Mouse (Mus musculus) midbrain, embryonic 14.5 days (tissue): ENCODE measurements around the gene Fcer1g. TPM values are rescaled to one million over a fixed set of nuclear protein-coding genes. Genes with fewer than 3 reads are reported as not detected.

Source experiments
- ATAC-seq: fragments of 200-750 bp; cut with Nextera tagmentation; 2 replicates; pipeline ENCODE4 v1.8.0; 2017; ENCODE audit warnings: moderate number of reproducible peaks, moderate library complexity; ENCODE audit not compliant: low FRiP score, low TSS enrichment
- DNase-seq: peaks from one replicate; pipeline ENCODE4 v3.0.0-alpha.2; 2015
- H3K27ac ChIP-seq: fragments of 300-500 bp; sonication (generic); replicated peaks from 2 replicates; pipeline ENCODE4 v1.5.1; 2014; ENCODE audit warnings: mild to moderate bottlenecking, low read depth, low read length, moderate library complexity
- H3K27me3 ChIP-seq: fragments of 300-500 bp; sonication (generic); 2 replicates; pipeline ENCODE4 v1.6.1; 2014; ENCODE audit warnings: low read length, control low read depth, mixed read lengths; ENCODE audit not compliant: control insufficient read depth, insufficient read depth
- H3K36me3 ChIP-seq: fragments of 300-500 bp; sonication (generic); 2 replicates; pipeline ENCODE4 v1.6.1; 2014; ENCODE audit warnings: low read length, control low read depth; ENCODE audit not compliant: control insufficient read depth, insufficient read depth
- H3K4me1 ChIP-seq: fragments of 300-500 bp; sonication (generic); 2 replicates; pipeline ENCODE4 v1.6.1; 2014; ENCODE audit warnings: mild to moderate bottlenecking, antibody characterized with exemption, low read length, control low read depth; ENCODE audit not compliant: control insufficient read depth, insufficient read depth
- H3K4me2 ChIP-seq: fragments of 300-500 bp; sonication (generic); 2 replicates; pipeline ENCODE4 v1.6.1; 2014; ENCODE audit warnings: mild to moderate bottlenecking, low read length, moderate library complexity
- H3K4me3 ChIP-seq: fragments of 300-500 bp; sonication (generic); replicated peaks from 2 replicates; pipeline ENCODE4 v1.5.1; 2014; ENCODE audit warnings: low read depth, low read length
- H3K9ac ChIP-seq: fragments of 300-500 bp; sonication (generic); replicated peaks from 2 replicates; pipeline ENCODE4 v1.6.1; 2014; ENCODE audit warnings: mild to moderate bottlenecking, low read length, moderate library complexity
- H3K9me3 ChIP-seq: fragments of 300-500 bp; sonication (generic); 2 replicates; pipeline ENCODE4 v1.6.1; 2016; ENCODE audit warnings: low read length, control low read depth, mixed read lengths; ENCODE audit not compliant: control insufficient read depth
- WGBS: fragments of 180-500 bp; shearing (Covaris S2); extraction: QIAGEN DNeasy Blood & Tissue Kit; methylation state at CpG from one replicate; pipeline ENCODE4 v1.1.7; 2014; 5-methylcytosine and 5-hydroxymethylcytosine counted together
- polyA plus RNA-seq: library from polyadenylated mRNA; unstranded; fragments of >200 nt; fragmentation: Nextera tagmentation; extraction: Ambion mirVana; gene quantifications from 2 replicates; pipeline ENCODE4 v1.2.1, GENCODE M21; 2014

Fcer1g gene
- polyA plus RNA-seq, 1 experiment from 2014 or later: 28.4 TPM

DNA sequence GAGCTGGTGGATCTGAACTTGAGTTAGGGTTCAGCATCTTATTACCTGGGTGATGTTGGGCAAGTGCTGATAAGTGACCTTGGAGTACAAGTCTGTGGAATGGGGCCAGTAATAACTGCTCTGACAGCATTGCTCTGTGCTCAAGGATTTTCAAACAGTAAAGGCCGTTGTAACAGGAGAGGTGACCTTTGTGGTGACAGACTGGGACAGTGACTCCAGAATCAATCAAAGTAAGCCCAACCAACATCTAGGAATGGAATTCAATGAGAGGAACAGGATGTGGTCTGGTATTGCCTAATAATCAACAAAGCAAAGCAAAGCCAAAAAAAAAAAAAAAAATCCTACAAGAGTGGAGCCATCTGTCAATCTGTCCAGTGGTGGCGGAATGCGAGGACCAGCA, 26.2 kb upstream of the Fcer1g start:
- 0 out of 2 replicates have a peak, but pooled peaks cover 7% of the 10 kb centered on the region for H3K4me1 ChIP-seq
- no peaks in the 10 kb centered on the region for H3K9me3 ChIP-seq
- no peak overlapping the region for H3K4me3 ChIP-seq
- no peak overlapping the region for H3K9ac ChIP-seq
- H3K27me3 ChIP-seq: no peaks in the 10 kb centered on the region
- H3K4me2 ChIP-seq: no peak overlapping the region
- no peak overlapping the region for H3K27ac ChIP-seq
- 92% methylated on average over 3 of the region's 3 CpGs for WGBS
- DNase-seq: no peak
- no peaks in the 10 kb centered on the region for H3K36me3 ChIP-seq
- no peak for ATAC-seq

DNA sequence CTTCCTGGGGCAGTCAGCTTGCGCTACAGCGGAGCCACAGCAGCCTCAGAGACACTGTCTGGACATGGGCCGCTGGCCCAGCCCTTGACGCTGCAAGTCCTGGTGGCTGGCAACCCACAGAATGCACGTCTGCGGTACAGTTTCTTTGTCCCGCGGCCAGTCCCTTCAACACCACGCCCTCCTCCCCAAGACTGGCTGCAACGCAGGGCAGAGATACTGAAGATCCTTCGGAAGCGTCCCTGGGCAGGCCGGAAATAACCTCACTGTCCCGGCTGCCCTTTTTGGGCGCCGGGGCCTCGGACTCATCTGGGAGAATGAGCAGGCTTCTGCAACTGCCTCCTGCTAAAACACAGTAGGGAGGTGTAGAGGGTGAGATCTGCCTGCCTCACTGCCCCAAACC, 24.8 kb upstream of the Fcer1g start:
- Histone ChIP-seq H3K27me3 (no peaks in the 10 kb centered on the region), H3K4me1 (0 out of 2 replicates have a peak, but pooled peaks cover 7% of the 10 kb centered on the region), H3K36me3 (no peaks in the 10 kb centered on the region), H3K27ac (no peak overlapping the region), H3K9ac (no peak overlapping the region), H3K4me3 (no peak overlapping the region), H3K9me3 (no peaks in the 10 kb centered on the region), H3K4me2 (no peak overlapping the region)
- WGBS: 82% methylated on average over 17 of the region's 17 CpGs
- no peak for DNase-seq
- no peak for ATAC-seq

- 89% methylated on average over 9 of the region's 9 CpGs for WGBS
Measured at GRCm38 (mm10) chr1:171257781-171258180, 23.6 kb upstream of the Fcer1g start.

DNA sequence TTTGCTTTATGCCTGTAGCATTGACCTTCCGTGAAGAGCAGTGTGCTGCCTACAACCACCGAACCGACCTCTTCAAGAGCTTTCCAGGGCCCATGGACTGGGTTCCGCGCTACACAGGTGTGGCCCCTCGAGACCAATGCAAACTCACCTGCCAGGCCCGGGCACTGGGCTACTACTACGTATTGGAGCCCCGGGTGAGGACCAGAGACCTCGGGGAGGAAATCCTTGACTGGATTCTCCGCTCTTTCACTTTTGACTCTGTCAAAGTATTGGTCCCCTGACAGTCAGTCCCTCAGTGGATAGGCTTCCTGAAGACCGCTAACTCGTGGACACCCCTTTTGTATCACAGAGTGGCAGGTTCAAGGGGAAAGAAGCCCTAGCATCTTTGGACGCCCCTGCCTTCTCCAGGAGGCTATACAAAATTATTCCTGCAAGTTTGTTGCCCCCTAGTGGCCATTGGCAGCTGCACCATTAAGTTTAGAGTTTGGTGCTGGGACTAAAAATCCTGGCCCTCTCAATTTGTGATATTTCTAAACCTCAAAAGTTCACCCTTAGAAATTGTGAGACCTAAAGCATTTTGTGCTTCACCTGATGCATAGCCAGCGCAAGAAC, 22.9 kb upstream of the Fcer1g start:
- no peak overlapping the region for H3K9ac ChIP-seq
- H3K36me3 ChIP-seq: no peaks in the 10 kb centered on the region
- DNase-seq (peak; percentile 89), ATAC-seq (no peak)
- H3K9me3 ChIP-seq: no peaks in the 10 kb centered on the region
- H3K4me1 ChIP-seq: 0 out of 2 replicates have a peak, but pooled peaks cover 3% of the 10 kb centered on the region
- no peak overlapping the region for H3K27ac ChIP-seq
- 68% methylated on average over 15 of the region's 15 CpGs for WGBS
- no peaks in the 10 kb centered on the region for H3K27me3 ChIP-seq
- H3K4me3 ChIP-seq: no peak overlapping the region
- no peak overlapping the region for H3K4me2 ChIP-seq

More at GRCm38 (mm10) chr1:171257781-171258180, 23.6 kb upstream of the Fcer1g start:
- no peak overlapping the region for H3K4me2 ChIP-seq
- ATAC-seq (no peak), DNase-seq (no peak)
- H3K27me3 ChIP-seq: no peaks in the 10 kb centered on the region
- no peak overlapping the region for H3K4me3 ChIP-seq
- H3K9ac ChIP-seq: no peak overlapping the region
- no peaks in the 10 kb centered on the region for H3K9me3 ChIP-seq
- H3K27ac ChIP-seq: no peak overlapping the region
- 0 out of 2 replicates have a peak, but pooled peaks cover 6% of the 10 kb centered on the region for H3K4me1 ChIP-seq
- no peaks in the 10 kb centered on the region for H3K36me3 ChIP-seq

GRCm38 (mm10) chr1:171256095-171256818, 22.1 kb upstream of the Fcer1g start:
- DNase-seq: no peak
- no peaks in the 10 kb centered on the region for H3K9me3 ChIP-seq
- no peak overlapping the region for H3K4me2 ChIP-seq
- no peak overlapping the region for H3K27ac ChIP-seq
- 92% methylated on average over 24 of the region's 24 CpGs for WGBS
- H3K4me3 ChIP-seq: no peak overlapping the region
- H3K9ac ChIP-seq: no peak overlapping the region
- H3K4me1 ChIP-seq: peaks cover 7% of the 10 kb centered on the region
- no peak for ATAC-seq
- H3K36me3 ChIP-seq: no peaks in the 10 kb centered on the region
- H3K27me3 ChIP-seq: no peaks in the 10 kb centered on the region

DNA sequence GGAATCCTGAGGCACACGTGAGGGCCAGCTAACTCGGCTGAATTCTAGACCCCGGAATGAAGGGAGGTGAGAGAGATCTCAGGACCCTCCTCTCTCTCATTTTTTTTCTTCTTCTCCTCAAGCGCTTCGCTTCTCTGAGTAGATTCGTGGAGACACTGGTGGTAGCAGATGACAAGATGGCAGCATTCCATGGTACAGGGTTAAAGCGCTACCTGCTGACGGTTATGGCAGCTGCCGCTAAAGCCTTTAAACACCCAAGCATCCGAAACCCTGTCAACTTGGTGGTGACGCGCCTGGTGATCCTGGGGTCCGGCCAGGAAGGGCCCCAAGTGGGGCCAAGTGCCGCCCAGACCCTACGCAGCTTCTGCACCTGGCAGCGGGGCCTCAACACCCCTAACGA, 18.2 kb upstream of the Fcer1g start:
- H3K27ac ChIP-seq: 0 out of 2 replicates have a peak overlapping the region, but pooled peaks have one; percentile 6
- 41% methylated on average over 17 of the region's 17 CpGs for WGBS
- H3K27me3 ChIP-seq: no peaks in the 10 kb centered on the region
- H3K36me3 ChIP-seq: no peaks in the 10 kb centered on the region
- DNase-seq (peak; percentile 34), ATAC-seq (no peak)
- no peaks in the 10 kb centered on the region for H3K9me3 ChIP-seq
- peak overlapping the region; percentile 55 for H3K4me2 ChIP-seq
- no peak overlapping the region for H3K4me3 ChIP-seq
- H3K9ac ChIP-seq: peak overlapping the region; percentile 39; the same call in 1 of the 2 replicates
- H3K4me1 ChIP-seq: peaks cover 26% of the 10 kb centered on the region

GRCm38 (mm10) chr1:171251594-171252324, 17.6 kb upstream of the Fcer1g start:
- no peaks in the 10 kb centered on the region for H3K9me3 ChIP-seq
- DNase-seq: peak; percentile 48
- ATAC-seq: no peak

DNA sequence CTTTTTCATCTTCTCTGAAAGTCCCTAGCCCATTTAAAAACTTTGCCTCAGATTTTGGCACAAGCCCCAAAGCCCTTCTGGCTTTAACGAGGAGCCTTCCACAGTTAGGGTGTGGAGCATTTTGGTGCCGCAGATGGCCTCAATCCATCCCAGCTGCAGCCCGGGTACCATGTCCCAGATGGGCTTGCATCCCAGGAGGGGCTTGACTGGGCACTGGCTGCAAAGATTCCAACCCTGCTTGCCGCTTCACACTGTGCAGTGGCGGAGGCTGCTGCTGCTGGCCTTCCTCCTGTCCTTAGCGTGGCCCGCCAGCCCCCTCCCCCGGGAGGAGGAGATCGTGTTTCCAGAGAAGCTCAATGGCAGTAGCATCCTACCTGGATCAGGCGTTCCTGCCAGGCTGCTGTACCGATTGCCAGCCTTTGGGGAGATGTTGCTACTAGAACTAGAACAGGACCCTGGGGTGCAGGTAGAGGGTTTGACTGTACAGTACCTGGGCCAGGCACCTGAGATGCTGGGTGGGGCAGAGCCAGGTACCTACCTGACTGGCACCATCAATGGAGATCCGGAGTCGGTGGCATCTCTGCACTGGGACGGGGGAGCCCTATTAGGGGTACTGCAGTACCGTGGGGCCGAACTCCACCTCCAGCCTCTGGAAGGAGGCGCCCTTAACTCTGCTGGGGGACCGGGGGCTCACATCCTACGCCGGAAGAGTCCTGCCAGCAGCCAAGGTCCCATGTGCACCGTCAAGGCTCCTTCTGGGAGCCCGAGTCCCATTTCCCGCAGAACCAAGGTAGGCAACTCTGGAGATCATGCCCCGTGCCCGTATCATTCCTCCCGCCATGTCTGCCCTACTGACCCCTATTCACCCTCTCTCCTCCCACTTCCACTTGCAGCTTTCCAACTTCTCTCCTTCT, 16.8 kb upstream of the Fcer1g start, which contains the start of gene Ndufs2:
TSS of gene Ndufs2 (minus strand) at position 709 of the 914 bp plus-strand sequence.
- peaks cover 30% of the 10 kb centered on the region for H3K4me1 ChIP-seq

More at GRCm38 (mm10) chr1:171251594-171252324, 17.6 kb upstream of the Fcer1g start:
- Histone ChIP-seq H3K4me1 (peaks cover 26% of the 10 kb centered on the region), H3K4me2 (peak overlapping the region; percentile 55), H3K36me3 (no peaks in the 10 kb centered on the region), H3K27ac (0 out of 2 replicates have a peak overlapping the region, but pooled peaks have one; percentile 6), H3K27me3 (no peaks in the 10 kb centered on the region), H3K9ac (peak overlapping the region; percentile 39; the same call in 1 of the 2 replicates), H3K4me3 (peak overlapping the region; percentile 25)
- 2% methylated on average over 13 of the region's 13 CpGs for WGBS

More for the DNA sequence above, 16.8 kb upstream of the Fcer1g start, which contains the start of gene Ndufs2:
- Histone ChIP-seq H3K9me3 (no peaks in the 10 kb centered on the region), H3K9ac (peak within 1 kb of the TSS; percentile 39), H3K4me3 (peak within 1 kb of the TSS; percentile 25), H3K27me3 (no peaks in the 10 kb centered on the region), H3K4me2 (peak within 1 kb of the TSS; percentile 55), H3K36me3 (no peaks in the 10 kb centered on the region), H3K27ac (peak within 1 kb of the TSS; percentile 6; the same call in 1 of the 2 replicates)
- WGBS: 9% methylated on average over 26 of the region's 26 CpGs
- DNase-seq: peak; percentile 46
- no peak for ATAC-seq
